ENCODE assay signal across 29 mouse cellular contexts in the genomic region with DNA sequence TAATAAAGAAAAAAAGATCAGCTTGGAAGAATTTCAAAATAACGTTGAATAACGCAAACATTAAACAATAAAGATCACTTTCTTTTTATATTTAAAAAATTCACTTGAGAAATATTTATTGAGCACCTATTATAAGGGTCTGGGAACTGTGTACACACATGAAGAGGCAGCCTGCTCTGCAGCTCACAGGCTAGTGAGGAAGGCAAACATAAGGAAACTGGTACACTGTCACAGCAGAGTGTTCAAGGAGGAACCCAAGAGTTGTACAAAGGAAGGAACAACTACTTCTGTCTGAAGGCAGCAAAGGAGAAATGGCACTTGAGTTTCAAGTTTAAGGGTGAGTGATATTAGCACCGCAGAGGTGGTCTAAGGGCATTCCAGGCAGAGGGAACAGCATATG.
"Had no signal": no experiment of that assay in that cellular context is flagged by ENCODE, and none has a peak within 500 bp of the region (broad histone marks: within the 10 kb centered on the region; RNA-seq: fewer than 3 reads in every experiment).

No protein-coding gene starts in this region.

- DNase-seq: layer of hippocampus, postnatal 36 days; left cerebral cortex, postnatal 4 days; liver; liver, embryonic 13.5 days; liver, postnatal 0 days; lung, adult 18-20 months; lung, embryonic 14.5 days; lung, postnatal 14 days; lung, postnatal 36 days; midbrain, embryonic 14.5 days had no signal

- H3K27ac ChIP-seq: left cerebral cortex, adult 2 months; limb, embryonic 10.5 days; limb, embryonic 12.5 days; limb, embryonic 13.5 days; limb, embryonic 15.5 days; liver, embryonic 12.5 days; liver, embryonic 13.5 days; liver, embryonic 14.5 days; liver, embryonic 15.5 days; macrophage; midbrain, embryonic 10.5 days; midbrain, embryonic 12.5 days; midbrain, embryonic 13.5 days; midbrain, embryonic 15.5 days; neural tube, embryonic 12.5 days had no signal

- H3K4me1 ChIP-seq: limb, embryonic 10.5 days; limb, embryonic 12.5 days; limb, embryonic 13.5 days; limb, embryonic 15.5 days; liver, embryonic 12.5 days; liver, embryonic 13.5 days; liver, embryonic 15.5 days; megakaryocyte, embryonic 14.5 days; midbrain, embryonic 10.5 days; midbrain, embryonic 12.5 days; midbrain, embryonic 13.5 days; midbrain, embryonic 15.5 days; neural tube, embryonic 12.5 days had no signal

- H3K9ac ChIP-seq: limb, embryonic 12.5 days; limb, embryonic 13.5 days; limb, embryonic 15.5 days; liver, embryonic 12.5 days; liver, embryonic 13.5 days; liver, embryonic 14.5 days; liver, embryonic 15.5 days; liver, postnatal 0 days; lung, embryonic 14.5 days; midbrain, embryonic 12.5 days; midbrain, embryonic 13.5 days; midbrain, embryonic 15.5 days; neural tube, embryonic 12.5 days had no signal

- H3K4me3 ChIP-seq: left cerebral cortex, adult 2 months; limb, embryonic 10.5 days; limb, embryonic 12.5 days; limb, embryonic 13.5 days; limb, embryonic 15.5 days; liver, embryonic 12.5 days; liver, embryonic 13.5 days; liver, embryonic 15.5 days; megakaryocyte, embryonic 14.5 days; midbrain, embryonic 10.5 days; midbrain, embryonic 12.5 days; midbrain, embryonic 13.5 days; midbrain, embryonic 15.5 days; myocyte; neural tube, embryonic 12.5 days had no signal

- H3K4me2 ChIP-seq: limb, embryonic 12.5 days; limb, embryonic 13.5 days; limb, embryonic 15.5 days; liver, embryonic 11.5 days; liver, embryonic 12.5 days; liver, embryonic 13.5 days; liver, embryonic 15.5 days; lung, embryonic 14.5 days; midbrain, embryonic 11.5 days; midbrain, embryonic 12.5 days; midbrain, embryonic 13.5 days; midbrain, embryonic 15.5 days; neural tube, embryonic 12.5 days had no signal

- ATAC-seq: liver, embryonic 12.5 days; liver, postnatal 0 days; midbrain, embryonic 13.5 days; midbrain, embryonic 15.5 days; midbrain, embryonic 16.5 days had no signal

- H3K27me3 ChIP-seq: limb, embryonic 12.5 days; limb, embryonic 13.5 days; limb, embryonic 15.5 days; liver, embryonic 12.5 days; liver, embryonic 13.5 days; liver, embryonic 15.5 days; megakaryocyte, embryonic 14.5 days; midbrain, embryonic 12.5 days; midbrain, embryonic 13.5 days; midbrain, embryonic 15.5 days; neural tube, embryonic 12.5 days had no signal

- H3K9me3 ChIP-seq: limb, embryonic 10.5 days; limb, embryonic 12.5 days; limb, embryonic 13.5 days; limb, embryonic 15.5 days; liver, embryonic 12.5 days; liver, embryonic 13.5 days; liver, embryonic 15.5 days; megakaryocyte, embryonic 14.5 days; midbrain, embryonic 10.5 days; midbrain, embryonic 12.5 days; midbrain, embryonic 13.5 days; midbrain, embryonic 15.5 days; neural tube, embryonic 12.5 days had no signal
